Mouse (Mus musculus): ENCODE measurements at regions not wholly inside any gene's neighbourhood (a gene's known extent, or its start where the extent isn't known, plus 50 kb on each side); places are given as distances from the start of the nearest gene placed in this dataset.

DNA sequence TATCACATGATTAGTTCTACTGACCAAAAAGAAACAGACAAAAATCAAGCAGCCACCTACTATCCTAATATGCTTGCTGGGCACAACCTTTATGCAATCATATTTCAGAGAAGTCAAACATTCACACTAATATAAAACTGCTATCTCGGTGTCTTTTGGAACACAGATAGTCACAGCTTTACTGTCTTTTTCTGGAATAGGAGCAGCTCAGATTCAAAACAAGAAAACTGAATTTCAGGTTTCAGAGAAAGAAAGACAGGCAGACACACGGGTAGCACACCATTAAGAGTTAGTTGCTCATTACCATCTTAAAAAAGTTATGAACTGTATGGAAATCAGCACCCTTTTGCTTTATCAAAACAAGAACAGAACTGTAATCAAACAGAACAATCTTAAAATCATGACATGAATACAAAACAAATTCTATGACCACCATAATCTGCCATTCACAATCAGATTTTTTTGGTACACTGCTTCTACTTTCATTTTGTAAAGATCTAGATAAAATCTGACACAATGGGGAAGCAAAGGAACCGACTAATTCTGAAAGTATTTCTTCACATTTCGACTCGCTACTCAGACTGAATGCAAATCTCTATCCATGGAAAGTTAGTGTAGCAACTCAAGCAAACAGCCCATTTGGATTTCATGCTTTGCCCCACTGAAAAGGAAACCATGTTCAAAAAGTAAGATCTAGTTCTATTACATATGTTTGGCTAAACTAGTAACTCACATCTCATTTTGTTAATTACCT is 315.1 kb downstream of the Tex13c3 start:
- Histone ChIP-seq H3K36me3 (no peaks in the 10 kb centered on the region), H3K9me3 (no peaks in the 10 kb centered on the region), H3K27me3 (ENCODE audit: insufficient read depth, poor library complexity, severe bottlenecking) (no peaks in the 10 kb centered on the region), H3K27ac (no peak overlapping the region), H3K4me3 (no peak overlapping the region), H3K4me1 (no peaks in the 10 kb centered on the region)
- no peak for DNase-seq (ENCODE audit: low spot score)
- 81% methylated on average over 5 of the region's 5 CpGs for WGBS

GRCm38 (mm10) chrX:19164151-19164550 is 317.0 kb downstream of the Tex13c3 start:
- Histone ChIP-seq H3K36me3 (no peaks in the 10 kb centered on the region), H3K4me3 (no peak overlapping the region), H3K27ac (no peak overlapping the region), H3K27me3 (ENCODE audit: insufficient read depth, poor library complexity, severe bottlenecking) (no peaks in the 10 kb centered on the region), H3K4me1 (no peaks in the 10 kb centered on the region), H3K9me3 (no peaks in the 10 kb centered on the region)
- no peak for DNase-seq (ENCODE audit: low spot score)
- WGBS: 77% methylated on average over 5 of the region's 5 CpGs

DNA sequence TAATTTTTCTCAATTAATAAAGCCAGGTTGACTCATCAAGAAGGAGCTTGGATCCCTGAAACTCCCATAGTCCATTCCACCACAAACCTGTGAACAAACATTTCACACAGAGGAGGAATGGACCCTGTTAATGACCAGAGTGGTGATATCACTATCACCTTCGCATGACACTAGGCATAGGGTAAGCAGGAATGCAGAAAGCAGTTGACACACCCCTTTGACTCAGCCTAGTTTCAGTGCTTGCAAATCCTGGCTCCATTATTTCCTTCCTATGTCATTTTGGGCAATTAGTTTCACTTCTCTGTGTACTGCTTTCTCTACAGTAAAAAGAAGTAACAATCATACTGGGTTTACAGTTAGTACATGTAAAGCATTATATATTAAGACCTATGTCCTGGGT is 318.2 kb downstream of the Tex13c3 start:
- no peak for DNase-seq (ENCODE audit: low spot score)
- no peaks in the 10 kb centered on the region for H3K27me3 ChIP-seq (ENCODE audit: insufficient read depth, poor library complexity, severe bottlenecking)
- H3K36me3 ChIP-seq: no peaks in the 10 kb centered on the region
- no peaks in the 10 kb centered on the region for H3K9me3 ChIP-seq
- no peak overlapping the region for H3K27ac ChIP-seq
- H3K4me1 ChIP-seq: no peaks in the 10 kb centered on the region
- 63% methylated on average over 1 of the region's 1 CpGs for WGBS
- H3K4me3 ChIP-seq: no peak overlapping the region

DNA sequence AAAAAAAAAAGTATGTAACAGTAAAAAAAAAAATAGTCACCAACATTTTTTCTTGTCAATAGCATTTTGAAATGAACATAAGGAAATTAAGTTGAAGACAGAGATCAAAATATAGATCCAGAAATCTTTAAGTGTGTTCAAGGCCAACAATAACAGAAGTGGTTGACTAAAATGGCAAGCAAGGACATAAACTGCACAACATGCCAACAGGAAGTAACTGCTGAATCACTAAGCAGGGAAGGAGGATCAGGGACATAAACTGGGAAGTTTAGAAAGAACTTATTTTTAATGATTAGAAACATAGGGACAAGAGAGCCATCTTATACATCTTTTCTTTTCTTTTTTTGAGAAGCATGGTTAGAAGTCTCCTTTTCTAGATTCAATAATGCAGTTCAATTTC is 318.8 kb downstream of the Tex13c3 start:
- no peaks in the 10 kb centered on the region for H3K9me3 ChIP-seq
- H3K36me3 ChIP-seq: no peaks in the 10 kb centered on the region
- H3K4me1 ChIP-seq: no peaks in the 10 kb centered on the region
- H3K27me3 ChIP-seq (ENCODE audit: insufficient read depth, poor library complexity, severe bottlenecking): no peaks in the 10 kb centered on the region
- H3K27ac ChIP-seq: no peak overlapping the region
- no peak for DNase-seq (ENCODE audit: low spot score)
- no peak overlapping the region for H3K4me3 ChIP-seq

- no peak overlapping the region for H3K27ac ChIP-seq
- WGBS: 77% methylated on average over 3 of the region's 3 CpGs
- H3K4me3 ChIP-seq: no peak overlapping the region
- no peak for DNase-seq (ENCODE audit: low spot score)
- H3K27me3 ChIP-seq (ENCODE audit: insufficient read depth, poor library complexity, severe bottlenecking): no peaks in the 10 kb centered on the region
- H3K36me3 ChIP-seq: no peaks in the 10 kb centered on the region
- H3K4me1 ChIP-seq: no peaks in the 10 kb centered on the region
- H3K9me3 ChIP-seq: no peaks in the 10 kb centered on the region
Observed at GRCm38 (mm10) chrX:19160275-19160930, 320.7 kb downstream of the Tex13c3 start.

DNA sequence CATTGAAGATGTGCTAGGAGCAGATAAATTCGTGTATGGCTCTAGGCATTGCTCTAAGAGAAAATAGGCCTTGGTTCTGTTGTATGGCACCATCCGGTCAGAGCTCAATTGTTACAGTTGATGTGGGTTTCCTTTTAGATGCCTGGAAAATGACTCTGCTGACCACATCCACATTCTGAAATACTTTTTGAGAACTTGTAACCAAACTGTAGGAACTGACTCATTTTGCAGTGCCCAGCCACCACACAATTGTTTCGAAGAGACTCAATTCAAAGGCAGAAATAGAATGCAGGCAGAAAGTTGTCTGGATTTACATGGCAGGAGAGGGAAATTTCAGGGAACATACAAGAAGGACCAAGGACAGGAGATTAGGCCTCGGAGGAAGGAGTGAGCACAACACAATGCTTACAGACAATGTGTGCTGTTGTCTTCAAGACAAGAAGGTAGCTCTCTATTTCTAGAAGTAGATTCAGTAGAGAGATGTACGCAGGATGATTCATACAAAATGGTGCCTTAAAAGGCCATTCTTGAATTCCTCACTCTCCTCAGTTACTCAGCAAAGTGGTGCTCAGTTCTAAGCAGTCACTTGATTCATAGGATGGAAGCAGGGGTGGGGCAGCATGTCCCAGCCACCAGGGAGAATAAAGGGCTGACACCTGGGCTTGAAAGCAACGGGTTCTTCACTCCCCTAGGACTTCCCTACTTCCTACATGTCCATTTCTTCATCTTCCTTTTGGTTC is 323.5 kb downstream of the Tex13c3 start:
- Histone ChIP-seq H3K4me3 (no peak overlapping the region), H3K4me1 (no peaks in the 10 kb centered on the region), H3K36me3 (no peaks in the 10 kb centered on the region), H3K27ac (no peak overlapping the region), H3K27me3 (ENCODE audit: insufficient read depth, poor library complexity, severe bottlenecking) (no peaks in the 10 kb centered on the region), H3K9me3 (no peaks in the 10 kb centered on the region)
- no peak for DNase-seq (ENCODE audit: low spot score)
- WGBS: 76% methylated on average over 6 of the region's 6 CpGs

GRCm38 (mm10) chrX:19153619-19154018 is 327.5 kb downstream of the Tex13c3 start:
- Histone ChIP-seq H3K36me3 (no peaks in the 10 kb centered on the region), H3K4me3 (no peak overlapping the region)
- 62% methylated on average over 2 of the region's 2 CpGs for WGBS

DNA sequence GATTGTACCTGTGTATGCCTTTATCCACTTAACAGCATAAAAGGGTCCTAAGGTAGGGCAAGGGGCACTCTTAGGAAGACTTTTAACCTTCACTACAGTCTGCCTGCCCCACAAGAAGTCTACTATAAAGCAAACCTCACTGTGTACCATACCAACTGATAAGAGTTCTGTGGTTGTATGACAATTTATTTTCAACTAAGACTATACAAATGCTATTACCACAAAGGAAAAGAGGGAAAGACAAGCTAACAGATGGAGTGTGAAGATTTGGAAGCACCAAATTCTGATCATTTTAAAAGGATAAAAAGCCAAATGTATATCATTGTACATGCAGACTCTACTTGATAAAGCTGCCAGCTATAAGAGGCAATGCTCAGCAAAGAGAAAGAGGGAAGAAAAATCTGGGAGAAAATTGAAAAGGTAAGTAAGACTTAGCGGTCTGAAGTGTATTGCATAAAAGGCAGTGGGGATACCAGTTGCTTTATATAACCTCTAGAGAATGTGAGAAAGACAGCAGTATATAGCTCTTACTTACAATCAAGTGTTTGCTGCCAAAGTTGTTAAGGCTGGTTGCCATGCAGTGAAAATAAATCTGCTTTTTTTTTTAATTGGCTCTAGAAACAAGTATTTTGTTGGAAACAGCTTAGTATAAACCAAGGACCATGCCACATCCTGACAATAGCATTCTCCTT is 328.8 kb downstream of the Tex13c3 start:
- Histone ChIP-seq H3K27ac (no peak overlapping the region), H3K9me3 (no peaks in the 10 kb centered on the region), H3K27me3 (ENCODE audit: insufficient read depth, poor library complexity, severe bottlenecking) (no peaks in the 10 kb centered on the region), H3K4me1 (no peaks in the 10 kb centered on the region), H3K4me3 (no peak overlapping the region), H3K36me3 (no peaks in the 10 kb centered on the region)
- DNase-seq (ENCODE audit: low spot score): no peak
- WGBS: 87% methylated on average over 1 of the region's 1 CpGs

More at GRCm38 (mm10) chrX:19153619-19154018, 327.5 kb downstream of the Tex13c3 start:
- Histone ChIP-seq H3K27me3 (ENCODE audit: insufficient read depth, poor library complexity, severe bottlenecking) (no peaks in the 10 kb centered on the region), H3K27ac (no peak overlapping the region), H3K4me1 (no peaks in the 10 kb centered on the region), H3K9me3 (no peaks in the 10 kb centered on the region)
- no peak for DNase-seq (ENCODE audit: low spot score)

GRCm38 (mm10) chrX:19150606-19151005 is 330.5 kb downstream of the Tex13c3 start:
- Histone ChIP-seq H3K27ac (no peak overlapping the region), H3K27me3 (ENCODE audit: insufficient read depth, poor library complexity, severe bottlenecking) (no peaks in the 10 kb centered on the region), H3K4me3 (no peak overlapping the region), H3K4me1 (no peaks in the 10 kb centered on the region), H3K36me3 (no peaks in the 10 kb centered on the region), H3K9me3 (no peaks in the 10 kb centered on the region)
- WGBS: 89% methylated on average over 3 of the region's 3 CpGs
- DNase-seq (ENCODE audit: low spot score): no peak

DNA sequence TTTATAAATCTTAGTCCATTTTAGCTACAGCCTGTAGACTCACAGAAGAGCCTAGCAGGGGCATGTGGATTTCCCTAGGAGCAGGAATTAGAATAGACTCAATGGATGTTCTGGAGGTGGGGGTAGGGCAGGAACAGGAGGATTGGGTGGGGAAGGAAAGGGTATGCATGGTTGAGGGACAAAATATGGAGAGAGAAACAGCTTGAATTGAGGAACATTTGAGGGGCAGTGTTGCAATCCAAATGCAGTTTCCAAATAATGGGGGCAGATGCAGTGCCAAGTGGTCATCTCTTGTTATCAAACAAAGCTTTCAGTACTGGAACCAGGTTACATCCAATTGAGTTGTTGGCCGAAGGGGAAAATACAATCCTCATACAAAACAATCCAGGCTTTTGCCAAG is 332.4 kb downstream of the Tex13c3 start:
- 89% methylated on average over 1 of the region's 1 CpGs for WGBS
- no peak overlapping the region for H3K4me3 ChIP-seq

GRCm38 (mm10) chrX:19148251-19148650 is 332.9 kb downstream of the Tex13c3 start:
- WGBS: 86% methylated on average over 3 of the region's 3 CpGs
- Histone ChIP-seq H3K9me3 (no peaks in the 10 kb centered on the region), H3K27me3 (ENCODE audit: insufficient read depth, poor library complexity, severe bottlenecking) (no peaks in the 10 kb centered on the region), H3K27ac (no peak overlapping the region), H3K4me1 (no peaks in the 10 kb centered on the region), H3K36me3 (no peaks in the 10 kb centered on the region), H3K4me3 (no peak overlapping the region)
- DNase-seq (ENCODE audit: low spot score): no peak

More for the DNA sequence above, 332.4 kb downstream of the Tex13c3 start:
- Histone ChIP-seq H3K4me1 (no peaks in the 10 kb centered on the region), H3K36me3 (no peaks in the 10 kb centered on the region), H3K27me3 (ENCODE audit: insufficient read depth, poor library complexity, severe bottlenecking) (no peaks in the 10 kb centered on the region), H3K9me3 (no peaks in the 10 kb centered on the region), H3K27ac (no peak overlapping the region)
- DNase-seq (ENCODE audit: low spot score): no peak

DNA sequence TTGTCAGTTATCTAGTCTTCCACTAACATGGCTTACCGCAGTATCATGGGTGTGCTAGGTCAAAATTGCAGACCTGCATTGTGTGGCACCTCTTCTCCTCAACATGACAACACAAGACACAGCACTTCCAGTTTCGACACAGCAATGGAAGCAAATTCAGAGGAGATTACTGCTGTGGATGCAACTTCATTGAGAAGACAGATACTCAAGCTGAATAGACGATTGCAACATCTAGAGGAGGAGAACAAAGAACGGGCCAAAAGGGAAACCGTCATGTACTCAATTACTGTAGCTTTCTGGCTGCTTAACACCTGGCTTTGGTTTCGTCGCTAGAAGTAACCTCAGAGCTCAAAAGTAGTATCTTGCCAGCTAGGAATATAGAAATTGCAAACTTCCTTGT is 368.4 kb downstream of the Tex13c3 start:
- 74% methylated on average over 7 of the region's 7 CpGs for WGBS
- Histone ChIP-seq H3K4me3 (no peak overlapping the region), H3K4me1 (no peaks in the 10 kb centered on the region), H3K27me3 (ENCODE audit: insufficient read depth, poor library complexity, severe bottlenecking) (no peaks in the 10 kb centered on the region), H3K27ac (no peak overlapping the region), H3K36me3 (no peaks in the 10 kb centered on the region), H3K9me3 (no peaks in the 10 kb centered on the region)
- no peak for DNase-seq (ENCODE audit: low spot score)

GRCm38 (mm10) chrX:19102911-19103310 is 378.2 kb downstream of the Tex13c3 start:
- no peaks in the 10 kb centered on the region for H3K9me3 ChIP-seq
- no peak for DNase-seq (ENCODE audit: low spot score)
- H3K27ac ChIP-seq: no peak overlapping the region
- WGBS: 66% methylated on average over 2 of the region's 2 CpGs
- no peaks in the 10 kb centered on the region for H3K36me3 ChIP-seq
- no peaks in the 10 kb centered on the region for H3K4me1 ChIP-seq
- no peaks in the 10 kb centered on the region for H3K27me3 ChIP-seq (ENCODE audit: insufficient read depth, poor library complexity, severe bottlenecking)
- no peak overlapping the region for H3K4me3 ChIP-seq

Measured in heart, embryonic 10.5 days (tissue).